Mouse (Mus musculus) CH12F3 (cell line): ENCODE results near the gene Ggta1.

Experiments
- in situ Hi-C: fragments of 300-500 bp; cut with MboI; formaldehyde crosslinking; loops from 2 replicates; pipeline ENCODE4 v1.14.3; 2020; ENCODE audit warnings: low sequenced_read_pairs

Gene Ggta1

GRCm38 (mm10) chr2:35462791-35463281 is at the start of gene Ggta1:
Gene Ggta1, minus strand, starts transcription at chr2:35463231.
- in situ Hi-C loops, result no loop called here

GRCm38 (mm10) chr2:35512226-35512625 is 49.2 kb upstream of the Ggta1 start:
- in situ Hi-C loops, result no loop called here

GRCm38 (mm10) chr2:35510920-35511319 is 47.9 kb upstream of the Ggta1 start:
- in situ Hi-C loops, result no loop called here

GRCm38 (mm10) chr2:35509888-35510287 is 46.9 kb upstream of the Ggta1 start:
- in situ Hi-C loops, result no loop called here

- in situ Hi-C loops, result no loop called here
These were observed 46.3 kb upstream of the Ggta1 start for GRCm38 (mm10) chr2:35509343-35509667.

GRCm38 (mm10) chr2:35508597-35509342 is 45.7 kb upstream of the Ggta1 start:
- in situ Hi-C loops, result no loop called here

GRCm38 (mm10) chr2:35507191-35507511 is 44.1 kb upstream of the Ggta1 start:
- in situ Hi-C loops, result no loop called here

- in situ Hi-C loops, result no loop called here
These were observed 43.5 kb upstream of the Ggta1 start for GRCm38 (mm10) chr2:35506311-35507190.

- in situ Hi-C loops, result no loop called here
These were observed 42.7 kb upstream of the Ggta1 start for GRCm38 (mm10) chr2:35505519-35506286.

- in situ Hi-C loops, result no loop called here
These were observed 41.4 kb upstream of the Ggta1 start for GRCm38 (mm10) chr2:35504417-35504776.

- in situ Hi-C loops, result no loop called here
These were observed 40.8 kb upstream of the Ggta1 start for GRCm38 (mm10) chr2:35503723-35504416.

- in situ Hi-C loops, result no loop called here
These were observed 40.1 kb upstream of the Ggta1 start for GRCm38 (mm10) chr2:35503021-35503722.

- in situ Hi-C loops, result no loop called here
These were observed 39.5 kb upstream of the Ggta1 start for GRCm38 (mm10) chr2:35502561-35502960.

GRCm38 (mm10) chr2:35499474-35499873 is 36.4 kb upstream of the Ggta1 start:
- in situ Hi-C loops, result no loop called here

- in situ Hi-C loops, result no loop called here
These were observed 35.9 kb upstream of the Ggta1 start for GRCm38 (mm10) chr2:35498961-35499360.

GRCm38 (mm10) chr2:35497662-35498196 is 34.7 kb upstream of the Ggta1 start:
- in situ Hi-C loops, result no loop called here

GRCm38 (mm10) chr2:35496279-35497013 is 33.4 kb upstream of the Ggta1 start:
- in situ Hi-C loops, result no loop called here

GRCm38 (mm10) chr2:35495486-35496278 is 32.7 kb upstream of the Ggta1 start:
- in situ Hi-C loops, result no loop called here
